Mouse (Mus musculus) liver, adult (tissue): ENCODE measurements around the gene Dppa5a.
"Not testable (repeated sequence)": the region's sequence is repeated elsewhere in the genome, so short reads cannot be mapped to it uniquely, and the experiment has no call there.

Experiments
- GATA4 ChIP-seq: IDR thresholded peaks from 2 replicates; pipeline ENCODE4 v1.6.1; 2014; ENCODE audit warnings: mild to moderate bottlenecking, low read length; ENCODE audit not compliant: insufficient replicate concordance

The Dppa5a gene

DNA sequence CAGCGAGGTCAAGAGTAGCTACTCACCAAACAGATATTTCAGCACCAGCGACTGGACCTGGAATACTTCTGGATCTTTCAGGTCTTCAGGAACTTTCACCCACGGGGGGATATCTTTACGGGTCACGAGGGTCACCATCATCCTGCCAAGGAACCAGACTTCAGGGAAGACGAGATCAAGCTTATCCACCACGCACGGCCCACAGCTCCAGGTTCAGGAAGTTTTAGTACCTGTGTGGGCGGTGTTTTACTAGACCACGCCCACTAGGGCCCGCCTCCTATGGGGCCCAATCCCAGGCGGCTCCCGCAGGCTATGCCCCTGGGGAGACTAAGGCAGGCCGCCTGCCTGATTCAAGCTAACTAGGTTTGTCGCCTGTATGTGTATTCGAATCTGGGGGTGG, at the start of gene Dppa5a:
TSS of gene Dppa5a (minus strand) at position 219 of the 400 bp plus-strand sequence.
- not testable (repeated sequence) for TF ChIP-seq GATA4

DNA sequence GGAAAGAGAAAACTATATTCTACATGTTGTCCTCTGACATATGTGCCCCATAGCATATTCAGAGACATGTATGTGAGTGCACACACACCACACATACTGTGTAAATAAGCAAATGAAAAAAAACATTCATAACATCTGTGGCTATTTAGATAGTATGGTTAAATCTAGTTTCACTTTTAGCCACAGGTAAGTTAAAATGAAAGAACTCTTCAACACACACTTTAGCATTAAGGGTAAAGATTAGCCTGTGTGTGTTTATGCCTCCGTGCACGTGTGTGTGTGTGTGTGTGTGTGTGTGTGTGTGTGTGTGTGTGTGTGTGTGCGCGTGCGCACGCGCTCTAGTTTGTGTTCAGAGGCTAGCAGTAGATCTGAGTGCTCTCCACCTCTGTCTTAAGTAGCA, 33.6 kb upstream of the Dppa5a start:
- no peak for TF ChIP-seq GATA4

DNA sequence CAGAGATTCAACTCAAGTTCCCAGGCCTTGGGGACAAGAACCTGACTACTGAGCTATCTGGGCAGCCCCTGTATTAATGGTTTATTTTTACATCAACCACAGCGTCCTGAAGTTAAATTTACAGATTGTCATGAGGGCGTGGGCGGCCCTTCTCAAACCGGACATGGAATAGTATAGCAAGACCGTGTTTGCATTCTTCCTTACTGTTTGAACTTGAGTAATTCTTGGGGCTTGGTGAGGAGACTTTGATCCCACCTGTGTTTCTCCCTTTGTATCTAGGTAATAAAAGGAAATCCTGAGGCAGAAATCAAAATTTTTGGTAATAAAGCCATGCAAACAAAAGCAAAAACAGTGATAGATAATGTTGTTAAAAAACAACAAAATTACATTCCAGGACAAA, 32.6 kb upstream of the Dppa5a start:
- no peak for TF ChIP-seq GATA4

DNA sequence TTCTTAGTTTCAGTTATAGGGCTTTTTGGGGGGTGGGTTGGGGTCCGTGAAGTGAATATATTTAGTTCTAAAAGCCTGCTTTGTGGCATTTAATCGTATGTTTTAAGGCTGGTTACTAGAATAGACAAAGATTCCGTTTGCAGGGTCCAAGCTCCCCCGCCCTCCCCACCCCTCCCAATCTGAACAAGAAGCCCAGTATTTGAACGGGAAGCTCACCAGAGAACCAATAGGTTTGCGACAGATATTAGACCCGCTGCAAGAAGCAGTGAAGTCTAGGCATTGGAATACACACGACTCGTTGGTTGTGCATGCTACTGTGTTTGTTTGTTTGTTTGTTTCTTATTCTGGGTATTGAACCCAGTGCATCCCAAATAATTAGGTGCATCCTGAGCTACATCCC, 28.5 kb upstream of the Dppa5a start:
- TF ChIP-seq GATA4 = no peak

DNA sequence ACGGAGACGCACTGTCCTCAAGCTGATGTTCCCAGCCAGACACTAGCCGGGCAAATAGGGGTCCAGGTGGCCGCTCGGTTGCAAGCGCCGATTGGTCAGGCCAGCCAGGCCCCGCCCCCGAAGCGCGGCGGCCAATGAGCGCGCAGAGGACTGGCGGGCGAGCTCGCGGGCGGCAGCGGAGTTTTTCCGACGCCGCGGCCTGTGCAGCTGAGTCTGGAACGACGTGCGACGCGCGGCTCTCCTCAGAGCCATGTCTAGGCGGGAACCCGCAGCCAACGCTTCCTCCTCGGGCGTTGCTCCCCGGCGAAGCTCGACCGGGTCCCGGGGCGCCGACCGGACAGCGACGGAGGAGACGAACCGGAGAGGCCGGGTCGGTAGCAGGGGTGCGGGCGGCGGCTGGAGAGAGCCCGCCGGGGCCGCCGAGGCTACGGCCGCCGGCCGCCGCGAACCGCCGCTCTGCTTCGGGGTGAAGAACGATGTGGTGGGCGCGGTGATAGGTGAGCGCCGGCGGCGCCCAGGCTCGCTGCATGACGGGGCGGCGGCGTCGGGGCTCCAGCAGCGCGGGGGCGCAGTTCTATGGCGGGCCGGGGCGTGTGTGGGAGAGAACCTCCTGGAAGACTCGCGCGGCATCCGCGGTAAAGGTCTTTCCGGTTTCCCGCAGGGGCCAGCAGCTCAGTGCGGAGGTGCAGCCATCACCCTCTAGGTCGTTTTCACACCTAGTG, 27.8 kb upstream of the Dppa5a start, which contains the start of gene Ddx43:
TSS of gene Ddx43 (plus strand) at position 148 of the 722 bp plus-strand sequence.
- TF ChIP-seq GATA4 = no peak

DNA sequence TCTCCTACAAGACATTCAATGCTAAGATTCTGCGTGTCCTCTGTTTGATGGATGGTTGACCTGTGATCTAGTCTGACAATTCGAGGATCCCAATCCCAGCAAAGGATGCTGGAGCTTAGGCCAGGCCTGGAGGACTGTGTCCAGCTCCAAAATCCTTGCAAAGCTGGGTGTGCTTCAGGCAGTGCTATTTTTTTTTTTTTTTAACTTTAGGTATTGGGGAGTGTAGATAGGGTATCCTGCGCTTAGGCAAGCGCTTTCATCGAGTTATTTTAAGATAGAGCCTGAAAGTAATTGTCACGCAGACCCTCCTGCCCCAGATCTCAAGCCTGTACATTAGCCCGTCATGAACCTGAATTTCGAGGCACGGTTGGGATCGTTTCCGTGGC, 27.3 kb upstream of the Dppa5a start:
- TF ChIP-seq GATA4 = no peak

DNA sequence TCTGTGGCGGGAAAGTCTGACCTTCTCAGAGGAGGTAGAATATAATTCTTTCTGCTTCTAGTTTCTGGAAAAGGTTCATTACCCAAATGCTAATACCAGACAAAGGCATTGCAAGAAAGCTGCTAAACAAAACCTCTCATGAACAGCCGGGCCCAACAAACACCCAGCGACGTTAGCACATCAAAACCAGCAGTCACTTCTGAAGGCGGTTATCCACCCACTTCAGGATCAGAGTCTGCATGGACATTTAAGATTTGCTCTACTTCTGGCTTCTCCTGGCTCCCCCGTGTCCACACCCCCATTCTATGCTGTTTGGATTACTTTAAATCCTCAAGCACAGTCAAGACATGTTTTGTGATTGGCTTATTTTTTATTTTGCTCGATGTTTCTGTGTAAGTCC, 26.6 kb upstream of the Dppa5a start:
- TF ChIP-seq GATA4 = no peak

DNA sequence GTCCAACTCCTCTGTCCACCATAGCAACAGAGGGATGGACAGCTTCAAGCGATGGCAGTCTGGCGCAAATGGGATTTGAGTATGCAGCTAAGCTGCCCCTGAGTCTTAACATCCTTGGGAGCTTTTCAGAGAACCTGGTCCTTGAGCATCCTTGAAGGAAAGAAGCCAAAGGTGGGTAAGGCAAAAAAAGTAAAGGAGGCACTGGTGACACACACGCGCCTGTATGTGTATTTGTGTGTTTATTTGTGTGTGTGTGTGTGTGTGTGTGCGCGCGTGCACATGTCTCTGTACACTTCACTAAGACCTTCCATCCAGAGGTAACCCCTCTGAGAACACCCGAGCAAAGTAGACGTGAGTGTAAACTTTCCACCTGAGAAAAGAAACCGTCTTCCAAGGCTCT, 25.8 kb upstream of the Dppa5a start:
- TF ChIP-seq GATA4 = no peak

DNA sequence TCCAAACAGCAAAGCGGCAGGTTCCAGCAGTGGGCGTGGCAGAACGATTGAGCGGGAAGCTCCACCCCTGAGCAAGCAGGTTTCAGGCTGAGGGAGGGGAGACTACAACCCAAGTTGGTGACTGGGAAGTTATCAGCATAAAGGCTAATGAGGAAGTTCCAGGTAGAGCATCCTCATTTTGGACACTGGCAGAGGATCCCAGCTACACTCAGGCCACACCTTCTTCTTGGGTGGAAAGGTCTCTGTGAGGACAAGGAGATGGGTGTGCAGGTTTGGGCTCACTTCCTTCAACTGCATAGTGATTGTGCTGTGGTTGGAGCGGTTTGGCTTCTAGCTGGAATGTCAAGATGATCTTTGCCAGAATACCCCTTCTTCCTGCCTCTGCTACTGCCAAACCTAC, 22.0 kb upstream of the Dppa5a start:
- no peak for TF ChIP-seq GATA4

DNA sequence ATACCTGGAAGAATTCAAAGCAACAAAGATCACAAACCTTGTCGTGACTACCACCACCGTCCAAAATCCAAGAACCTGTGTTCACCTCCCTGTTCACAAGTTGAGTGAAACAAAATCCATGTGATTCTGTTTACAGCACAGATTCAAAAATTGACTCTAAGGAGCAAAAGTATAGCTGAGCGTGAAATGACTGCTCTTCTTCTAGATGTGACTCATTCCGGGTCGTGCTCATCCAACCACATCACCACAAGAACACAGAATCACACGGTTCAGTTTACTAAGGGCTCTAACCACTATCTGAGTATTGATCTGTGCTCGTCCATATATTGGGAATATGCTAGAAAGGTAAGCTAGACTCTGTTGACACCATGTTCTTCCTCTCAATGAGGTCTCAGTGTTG, 19.0 kb upstream of the Dppa5a start:
- TF ChIP-seq GATA4 = no peak

DNA sequence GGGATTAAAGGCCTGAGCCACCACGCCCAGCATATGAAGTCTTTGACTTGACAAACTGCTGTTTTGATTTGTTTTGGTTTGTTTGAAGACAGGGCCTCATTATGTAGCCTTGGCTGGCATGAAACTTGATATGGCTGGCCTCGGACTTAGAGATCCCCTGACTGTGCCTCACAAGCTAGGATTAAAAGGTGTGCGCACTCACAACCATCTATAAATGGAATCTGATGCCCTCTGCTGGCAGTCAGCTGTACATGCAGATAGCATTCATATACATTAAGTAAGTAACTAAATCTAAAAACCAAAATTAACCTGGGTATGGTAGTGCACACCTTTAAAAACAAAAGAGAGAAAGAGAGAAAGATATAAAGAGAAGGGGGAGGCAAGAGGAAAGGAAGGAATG, 17.9 kb upstream of the Dppa5a start:
- no peak for TF ChIP-seq GATA4

DNA sequence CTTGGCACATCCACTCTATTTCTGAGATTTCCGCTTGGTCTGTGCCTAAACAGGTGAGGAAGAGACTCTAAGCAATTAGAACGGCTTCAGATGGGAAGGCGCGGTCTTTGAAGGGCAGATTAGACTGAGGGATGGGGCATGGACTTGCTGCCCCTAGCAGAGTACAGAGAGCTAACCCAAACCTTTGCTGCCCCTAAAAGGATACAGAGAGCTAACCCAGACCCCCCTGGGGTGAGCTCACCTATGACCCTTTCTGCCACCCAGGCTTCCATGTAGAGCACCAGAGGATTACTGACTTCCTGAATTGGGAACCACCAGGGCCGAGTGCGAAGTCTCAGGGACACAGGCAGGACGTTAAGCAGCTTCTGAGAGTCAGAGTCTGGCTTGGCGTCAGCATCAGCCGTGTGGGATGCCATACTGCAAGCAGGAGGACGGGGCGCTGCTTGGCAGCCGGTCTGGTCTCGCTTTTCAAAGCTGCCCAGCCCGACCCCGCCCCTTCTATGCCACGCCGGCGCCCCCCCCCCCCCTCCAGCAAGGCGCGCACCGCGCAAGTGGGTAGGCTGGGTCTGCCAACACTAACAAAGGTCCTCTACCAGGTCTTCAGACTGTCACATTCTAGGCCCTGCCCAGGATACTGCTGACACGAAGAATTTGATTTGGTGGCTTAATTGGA, 10.3 kb upstream of the Dppa5a start, which contains the start of gene Ooep:
TSS of gene Ooep (minus strand) at position 613 of the 673 bp plus-strand sequence.
- no peak for TF ChIP-seq GATA4

DNA sequence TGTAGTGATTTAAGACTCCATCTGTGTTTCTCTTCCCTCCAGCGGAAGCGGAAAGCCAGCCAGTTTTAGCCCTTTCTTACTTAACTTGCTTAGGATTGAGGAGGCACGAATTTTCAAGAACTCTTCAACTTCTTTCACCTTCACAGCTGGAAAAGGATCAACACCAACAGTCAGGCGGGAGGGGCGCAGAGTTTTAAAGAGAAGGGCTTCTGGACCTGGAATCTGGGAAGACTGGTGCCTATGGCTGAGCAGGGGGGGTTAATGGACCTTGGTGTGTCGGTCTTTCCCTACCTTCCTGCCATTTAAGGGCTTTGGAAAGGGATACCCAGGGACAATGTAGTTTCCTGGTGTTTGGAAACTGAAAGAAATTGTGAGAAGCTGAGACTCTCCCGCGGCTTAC, 9.6 kb upstream of the Dppa5a start:
- TF ChIP-seq GATA4 = no peak

DNA sequence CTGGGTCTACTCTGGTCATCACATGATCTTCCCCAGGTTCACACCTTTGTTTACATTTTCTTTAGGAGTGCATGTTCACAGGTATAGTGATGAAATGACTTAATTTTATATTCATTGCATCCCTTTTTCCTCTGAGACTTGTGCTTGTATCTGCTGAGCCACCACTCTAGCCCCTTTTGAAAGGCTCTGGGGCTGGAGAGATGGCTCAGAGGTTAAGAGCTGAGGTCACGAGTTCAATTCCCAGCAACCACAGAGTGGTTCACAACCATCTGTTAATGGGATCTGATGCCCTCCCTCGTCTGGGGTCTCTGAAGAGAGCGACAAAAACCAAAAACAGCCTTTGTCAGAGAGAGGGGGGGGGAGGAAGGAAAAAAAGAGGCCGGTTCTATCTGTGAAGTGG, 7.5 kb upstream of the Dppa5a start:
- no peak for TF ChIP-seq GATA4

DNA sequence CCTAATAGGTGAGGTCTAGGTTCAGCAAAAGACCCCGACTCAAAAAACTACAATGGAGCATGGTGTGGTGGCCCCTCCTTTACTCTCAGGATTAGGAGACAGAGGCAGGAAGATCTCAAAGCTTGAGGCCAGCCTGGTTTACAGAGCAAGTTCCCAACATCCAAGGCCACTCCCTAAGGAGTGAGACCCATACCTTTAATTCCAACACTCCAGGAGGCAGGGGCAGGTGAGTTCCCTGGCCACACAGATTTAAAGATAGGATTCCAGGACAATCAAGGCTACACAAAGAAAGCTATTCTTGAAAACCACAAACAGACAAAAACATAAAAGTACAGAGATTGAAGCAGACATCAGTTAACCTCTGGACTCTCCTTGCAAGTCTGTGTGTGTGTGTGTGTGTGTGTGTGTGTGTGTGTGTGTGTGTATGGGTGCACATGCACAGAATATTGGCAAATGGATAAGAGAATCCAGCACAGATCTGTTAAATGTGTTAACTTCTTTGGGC, 7.0 kb upstream of the Dppa5a start:
- no peak for TF ChIP-seq GATA4

DNA sequence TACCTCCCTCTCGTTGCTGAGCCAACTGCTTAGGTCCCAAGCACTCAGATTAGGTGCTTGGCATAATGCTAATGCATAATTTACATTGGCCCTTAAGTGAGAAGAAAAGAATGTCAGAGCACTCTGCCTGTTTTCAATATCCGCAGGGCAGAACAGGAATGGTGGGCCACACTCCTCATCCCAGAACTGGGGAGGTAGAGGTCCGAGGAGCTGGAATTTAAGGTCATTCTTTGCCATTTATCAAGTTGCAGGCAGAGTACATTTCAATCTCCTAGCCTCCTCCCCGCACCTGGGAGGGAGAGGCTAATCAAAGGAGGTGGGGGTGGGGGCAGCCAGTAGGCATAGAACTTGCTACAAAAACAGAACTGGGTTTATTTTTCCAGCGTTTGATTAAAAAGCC, 6.4 kb upstream of the Dppa5a start:
- TF ChIP-seq GATA4 = no peak
